Mouse (Mus musculus): ENCODE results near the gene Ttll1.

Ttll1 gene

DNA sequence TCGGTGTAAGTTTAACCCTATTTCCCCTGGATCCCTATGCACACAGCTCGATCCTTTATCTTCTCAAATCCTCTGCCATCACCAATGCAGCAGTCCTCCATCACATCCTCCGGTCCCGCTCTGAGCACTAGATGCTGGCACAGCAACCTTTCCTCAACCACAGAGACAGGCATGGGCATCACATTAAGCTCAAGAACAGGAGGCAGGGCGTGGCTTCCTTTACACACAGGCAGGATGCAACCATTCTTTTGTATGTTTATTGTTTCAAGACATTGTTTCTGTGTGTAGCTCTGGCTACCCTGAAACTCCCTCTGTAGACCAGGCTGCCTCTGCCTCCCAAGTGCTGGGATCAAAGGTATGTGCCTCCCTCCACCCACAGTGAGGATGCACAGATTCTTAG is 55.1 kb downstream of the Ttll1 start:
- DNase-seq (ENCODE audit: low spot score in 2 of 2), result no peak

DNA sequence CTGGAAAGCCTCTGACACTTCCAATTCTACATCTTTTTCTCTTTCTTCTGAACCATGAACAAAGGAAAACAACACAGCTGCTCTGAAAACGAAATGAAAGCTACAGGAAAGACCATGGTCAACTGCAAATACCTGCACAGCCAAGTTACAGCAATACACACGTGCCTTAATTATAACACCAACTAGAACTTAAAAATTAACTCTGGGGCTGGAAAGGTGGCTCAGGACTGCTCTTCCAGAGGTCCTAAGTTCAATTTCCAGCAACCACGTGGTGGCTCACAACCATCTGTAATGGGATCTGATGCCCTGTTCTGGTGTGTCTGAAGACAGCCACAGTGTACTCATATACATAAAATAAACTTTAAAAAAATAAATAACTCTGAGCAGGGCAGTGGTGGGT is 55.7 kb downstream of the Ttll1 start:
- no peak for DNase-seq (ENCODE audit: low spot score in 2 of 2)

DNA sequence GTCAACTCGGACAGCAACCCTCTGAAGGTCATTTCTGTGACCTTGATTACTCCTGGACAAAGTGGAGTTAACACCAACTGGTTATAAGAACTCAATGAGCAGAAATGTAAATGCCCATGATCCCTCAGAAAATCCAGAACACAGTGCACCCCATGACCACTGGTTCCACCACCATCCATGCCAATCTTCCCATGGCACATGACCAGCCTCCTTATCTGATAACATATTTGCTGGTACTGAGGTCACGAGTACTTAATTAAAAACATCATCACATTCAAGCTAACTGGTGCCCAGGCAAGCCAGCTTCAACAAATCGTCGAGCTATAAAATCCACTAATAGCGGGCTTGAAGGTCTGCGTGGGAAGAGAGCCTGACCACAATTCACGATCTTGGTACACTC is 56.3 kb downstream of the Ttll1 start:
- DNase-seq (ENCODE audit: low spot score in 2 of 2), result no peak

- DNase-seq (ENCODE audit: low spot score in 2 of 2), result no peak
Observed at GRCm38 (mm10) chr15:83453879-83454278, 56.8 kb downstream of the Ttll1 start.

GRCm38 (mm10) chr15:83452219-83452760 is 58.4 kb downstream of the Ttll1 start:
- no peak for DNase-seq (ENCODE audit: low spot score in 2 of 2)

DNA sequence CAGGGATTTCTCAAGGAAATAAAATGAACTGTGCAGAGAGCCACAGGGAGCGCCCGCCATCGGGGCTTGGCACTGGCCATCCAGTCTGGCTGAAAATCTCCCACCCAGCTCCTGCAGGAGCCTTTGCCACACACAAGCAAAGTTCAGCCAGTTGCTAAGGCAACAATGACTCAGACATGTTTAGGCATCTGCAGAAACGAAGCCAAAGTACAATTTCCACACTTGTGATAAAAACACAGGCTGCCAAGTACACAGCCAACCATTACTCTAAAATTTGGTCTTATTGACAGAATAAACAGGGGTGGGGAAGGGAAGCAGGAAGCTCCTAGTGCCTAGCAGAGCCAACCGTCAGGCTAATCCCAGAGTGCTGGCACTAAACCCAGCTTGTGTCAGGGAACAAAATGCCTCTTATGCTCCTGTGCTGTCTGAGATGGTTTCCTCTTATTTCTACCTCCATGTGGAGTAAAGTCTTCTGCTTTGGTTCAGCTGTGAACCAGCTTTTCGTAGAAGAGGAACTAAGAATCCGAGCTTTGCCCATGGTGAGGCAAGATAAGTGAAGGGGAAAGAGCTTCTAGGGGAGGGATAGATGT is 59.0 kb downstream of the Ttll1 start:
- DNase-seq (ENCODE audit: low spot score in 2 of 2), result no peak

GRCm38 (mm10) chr15:83450007-83450406 is 60.7 kb downstream of the Ttll1 start:
- no peak for DNase-seq (ENCODE audit: low spot score in 2 of 2)

DNA sequence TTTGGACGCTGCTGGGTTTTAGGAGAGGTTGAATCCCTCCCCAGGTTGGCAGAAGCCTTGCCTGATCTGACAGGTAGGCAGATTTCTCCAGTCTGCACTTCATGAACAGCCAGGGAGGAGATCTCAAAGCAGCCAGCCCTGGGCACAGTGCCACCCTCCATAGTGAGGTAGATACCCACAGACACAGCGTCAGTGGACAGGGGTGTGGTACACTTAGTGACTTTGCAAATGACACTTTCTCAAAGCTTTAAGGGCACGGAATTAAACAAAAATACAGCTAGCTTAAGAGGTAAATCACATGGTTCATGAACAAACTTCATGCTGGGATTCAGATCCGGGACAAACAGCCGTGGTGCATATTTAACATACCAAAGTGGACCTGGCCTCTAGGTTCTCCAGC is 62.0 kb downstream of the Ttll1 start:
- no peak for DNase-seq (ENCODE audit: low spot score in 2 of 2)

DNA sequence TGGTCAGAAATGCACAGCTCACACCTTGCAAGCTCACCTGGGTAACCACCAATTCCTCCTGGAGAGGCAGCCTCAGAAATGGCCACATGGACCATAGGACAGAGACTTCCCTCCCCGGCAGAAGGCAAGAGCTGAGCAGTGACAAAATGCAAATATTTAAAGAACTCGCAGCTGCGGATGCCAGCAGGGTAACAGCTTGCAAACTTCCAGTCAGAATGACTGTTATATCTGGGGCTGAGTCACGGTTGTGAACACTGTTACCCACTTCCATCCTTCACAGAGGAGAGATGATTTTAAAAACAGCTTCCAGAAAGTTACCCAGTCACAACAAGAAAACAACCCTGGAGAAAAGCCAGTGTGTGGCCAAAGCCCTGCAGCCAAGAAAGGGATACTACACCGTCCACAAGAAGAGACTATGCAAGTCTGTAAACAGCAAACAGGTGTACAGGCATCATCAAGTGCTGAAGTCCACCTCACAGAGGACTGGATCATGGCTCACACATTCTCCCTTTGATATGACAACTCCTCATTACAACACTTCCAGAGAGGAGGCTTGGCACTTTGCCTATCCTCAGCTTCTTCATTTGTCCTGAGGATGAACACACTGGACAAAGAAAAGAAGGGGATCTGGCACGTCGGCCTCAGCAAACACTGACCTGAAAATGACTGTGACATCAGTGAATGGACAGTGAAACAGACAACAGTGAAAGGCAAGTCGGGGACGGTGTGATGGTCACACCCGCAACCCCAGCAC is 62.7 kb downstream of the Ttll1 start:
- peak; percentile 47 to 77 for DNase-seq (ENCODE audit: low spot score in 2 of 2)

DNA sequence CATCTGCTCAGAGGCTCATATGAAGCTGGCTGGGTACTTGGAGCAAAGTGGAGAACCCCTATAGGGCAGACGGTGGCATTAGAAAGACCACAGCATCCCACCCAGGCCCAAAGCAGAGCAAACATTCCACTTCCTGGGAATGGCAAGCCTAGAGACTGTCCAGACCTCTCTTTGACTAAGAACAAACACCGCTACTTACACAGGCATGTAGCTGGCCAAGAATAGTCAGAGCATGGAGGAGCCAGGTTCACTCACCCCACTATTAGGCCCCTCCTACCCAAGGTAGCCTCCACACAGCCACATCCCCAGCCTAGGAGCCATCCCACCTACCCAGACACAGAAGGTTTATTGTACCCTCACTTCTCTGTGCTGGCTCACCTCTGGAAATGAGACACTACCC is 64.8 kb downstream of the Ttll1 start:
- no peak for DNase-seq (ENCODE audit: low spot score in 2 of 2)

- no peak for DNase-seq (ENCODE audit: low spot score in 2 of 2)
Observed at GRCm38 (mm10) chr15:83445383-83445782, 65.3 kb downstream of the Ttll1 start.

GRCm38 (mm10) chr15:83444425-83444824 is 66.3 kb downstream of the Ttll1 start:
- no peak for DNase-seq (ENCODE audit: low spot score in 2 of 2)

GRCm38 (mm10) chr15:83442495-83443037 is 68.1 kb downstream of the Ttll1 start:
- DNase-seq (ENCODE audit: low spot score in 2 of 2), result no peak

DNA sequence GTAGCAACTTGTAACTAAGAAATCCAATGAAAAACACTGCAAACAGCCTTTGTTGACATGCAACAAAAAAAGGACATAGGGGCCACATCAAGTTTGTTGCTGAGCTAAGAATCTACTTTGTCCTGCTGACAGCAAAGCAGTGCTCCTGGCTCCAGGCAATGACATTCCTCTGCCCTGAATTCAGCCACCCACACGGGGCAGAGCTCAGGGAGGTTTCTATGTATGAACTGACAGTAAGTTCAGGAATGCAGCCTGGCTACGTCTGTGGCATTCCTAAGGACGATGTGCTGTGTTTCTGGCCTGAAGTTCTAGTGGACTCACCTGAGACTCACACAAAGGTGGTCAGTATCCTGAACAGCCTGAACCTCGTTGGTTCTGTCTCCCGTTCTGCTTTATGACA is 70.0 kb downstream of the Ttll1 start:
- no peak for DNase-seq (ENCODE audit: low spot score in 2 of 2)

DNA sequence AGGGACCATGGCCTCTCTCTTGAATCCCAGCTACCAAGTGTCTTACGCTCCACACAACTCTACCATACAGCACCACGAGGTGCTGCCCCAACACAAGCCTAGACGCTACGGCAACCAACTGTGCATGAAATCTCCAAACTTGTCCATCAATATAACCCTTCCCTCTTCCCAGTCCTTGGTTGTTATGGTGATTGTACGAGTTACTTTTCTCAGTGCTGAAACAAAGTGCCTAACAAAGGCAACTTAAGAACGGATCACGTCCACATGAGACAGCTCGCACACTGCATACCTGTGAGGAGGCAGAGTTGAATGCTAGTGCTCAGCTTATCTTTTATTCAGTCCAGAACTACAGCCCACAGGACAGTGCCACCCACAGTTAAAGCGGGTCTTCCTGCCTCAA is 74.2 kb downstream of the Ttll1 start:
- DNase-seq (ENCODE audit: low spot score in 2 of 2), result no peak

DNA sequence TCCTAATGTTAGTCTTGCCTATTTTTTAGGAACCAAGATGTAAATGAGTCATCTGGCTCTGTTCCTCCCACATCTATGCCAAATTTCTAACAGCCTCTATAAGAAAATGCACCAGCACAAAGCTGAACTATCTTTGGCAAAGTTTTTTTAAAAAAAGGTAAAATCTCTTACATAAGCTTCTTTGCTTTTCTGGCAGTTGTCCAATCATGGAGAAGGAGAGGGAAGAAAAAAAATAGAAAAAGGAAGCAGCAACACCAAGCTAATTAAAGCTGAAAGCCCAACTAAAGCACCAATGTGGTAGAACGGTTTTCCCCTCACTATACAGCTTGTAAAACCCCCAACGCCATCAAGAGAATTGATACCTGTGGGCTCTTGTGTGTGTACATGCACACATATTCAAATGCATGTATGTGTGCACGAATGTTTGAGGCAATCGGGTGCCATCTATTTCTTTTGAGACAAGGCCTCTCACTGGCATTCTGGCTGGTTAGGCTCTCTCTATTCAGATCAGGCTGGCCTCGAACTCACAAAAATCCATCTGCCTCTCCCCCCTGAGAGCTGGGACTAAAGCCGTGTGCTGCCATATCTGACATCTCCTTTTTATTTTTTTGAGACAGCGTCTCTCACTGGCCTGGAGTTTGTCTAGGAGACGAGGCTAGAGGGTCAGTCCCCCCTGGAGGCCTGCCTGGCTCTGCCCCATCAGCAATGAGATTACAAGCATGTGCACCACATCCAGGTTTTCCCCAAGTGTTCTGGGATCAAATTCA is 75.2 kb downstream of the Ttll1 start:
- peak; percentile 73 to 84 for DNase-seq (ENCODE audit: low spot score in 2 of 2)

DNA sequence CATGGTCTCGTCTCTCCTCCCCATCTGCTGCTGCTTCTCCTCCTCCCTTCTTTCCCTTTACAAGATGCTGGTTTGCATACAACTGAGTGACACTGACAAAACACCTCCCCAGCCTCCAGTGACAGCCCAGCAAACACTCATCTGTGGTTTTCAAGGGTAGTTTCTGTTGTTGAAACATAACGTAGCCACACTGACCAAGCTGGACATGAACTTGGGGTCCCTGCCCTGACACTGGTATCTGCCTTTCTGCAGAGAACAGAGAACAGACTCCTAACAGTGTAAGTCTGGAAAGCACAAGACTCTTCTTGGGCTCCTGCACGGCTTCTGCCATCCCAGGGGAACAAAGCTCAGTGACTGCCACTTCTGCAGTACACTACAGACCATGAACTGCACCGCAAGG is 76.0 kb downstream of the Ttll1 start:
- no peak for DNase-seq (ENCODE audit: low spot score in 2 of 2)

Measured in left cerebral cortex, adult 9 months (tissue).